Mouse (Mus musculus) heart, adult 2 months (tissue): Measurements from ENCODE around the gene Acin1.

Experiments used
- CTCF ChIP-seq: fragments of 200-600 bp; IDR thresholded peaks from 2 replicates; pipeline ENCODE4 v1.8.1; 2022; ENCODE audit warnings: antibody characterized with exemption, mild to moderate bottlenecking, moderate library complexity
- EP300 ChIP-seq: fragments of 200-500 bp; IDR thresholded peaks from 2 replicates; pipeline ENCODE4 v1.6.1; 2011; ENCODE audit warnings: low read depth, low read length, control low read depth; ENCODE audit not compliant: insufficient read depth
- POLR2A ChIP-seq: fragments of 200-500 bp; IDR thresholded peaks from 2 replicates; pipeline ENCODE4 v1.6.1; 2011; ENCODE audit warnings: mild to moderate bottlenecking, low read depth, low read length, control low read depth; ENCODE audit not compliant: insufficient read depth

DNA sequence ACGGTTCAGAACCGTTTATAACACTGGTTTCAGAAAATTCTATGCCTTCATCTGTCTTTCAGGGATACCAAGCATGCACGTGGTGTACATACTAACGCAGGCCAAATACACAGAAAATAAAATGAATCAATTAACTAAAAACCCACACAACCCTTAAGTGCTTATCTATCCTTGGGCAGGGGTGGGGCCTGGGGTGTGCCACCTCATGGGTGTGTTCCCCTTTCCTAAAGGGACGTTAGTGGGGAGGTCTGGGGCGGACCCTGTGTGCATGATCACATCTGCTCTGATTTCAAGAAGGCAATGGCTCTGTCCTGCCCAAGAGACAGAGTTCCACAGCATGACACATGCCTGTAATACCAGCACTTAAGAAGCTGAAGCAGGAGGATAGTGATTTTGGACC lies 63.4 kb downstream of the Acin1 start:
- TF ChIP-seq CTCF (no peak), POLR2A (no peak), EP300 (no peak)
